Mouse (Mus musculus) right cerebral cortex, postnatal 25 days (tissue): ENCODE measurements at regions not wholly inside any gene's neighbourhood (a gene's known extent, or its start where the extent isn't known, plus 50 kb on each side); places are given as distances from the start of the nearest gene placed in this dataset.

ENCODE experiments used
- DNase-seq: peaks from one replicate; pipeline ENCODE4 v3.0.0; 2022

DNA sequence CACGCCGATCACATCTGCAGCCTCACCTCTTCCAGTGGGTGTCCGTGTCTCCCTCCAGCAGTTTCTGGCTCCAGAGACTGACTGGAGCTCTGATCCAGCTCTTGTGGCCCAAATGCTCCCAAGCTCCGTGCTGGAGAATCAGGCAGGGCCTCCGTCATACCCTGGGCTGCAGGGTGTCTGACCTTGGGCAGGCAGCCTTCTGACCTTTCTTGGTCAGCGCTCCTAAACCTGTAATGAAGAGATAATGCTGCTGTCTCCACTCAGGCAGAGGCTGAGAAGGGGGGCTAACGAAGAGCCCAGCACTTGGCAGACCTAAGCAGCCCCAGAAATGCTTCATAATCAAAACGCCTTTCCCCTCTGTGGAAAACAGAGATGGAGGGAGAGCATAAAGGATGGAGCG lies 89.9 kb upstream of the Mef2a start:
- no peak for DNase-seq

DNA sequence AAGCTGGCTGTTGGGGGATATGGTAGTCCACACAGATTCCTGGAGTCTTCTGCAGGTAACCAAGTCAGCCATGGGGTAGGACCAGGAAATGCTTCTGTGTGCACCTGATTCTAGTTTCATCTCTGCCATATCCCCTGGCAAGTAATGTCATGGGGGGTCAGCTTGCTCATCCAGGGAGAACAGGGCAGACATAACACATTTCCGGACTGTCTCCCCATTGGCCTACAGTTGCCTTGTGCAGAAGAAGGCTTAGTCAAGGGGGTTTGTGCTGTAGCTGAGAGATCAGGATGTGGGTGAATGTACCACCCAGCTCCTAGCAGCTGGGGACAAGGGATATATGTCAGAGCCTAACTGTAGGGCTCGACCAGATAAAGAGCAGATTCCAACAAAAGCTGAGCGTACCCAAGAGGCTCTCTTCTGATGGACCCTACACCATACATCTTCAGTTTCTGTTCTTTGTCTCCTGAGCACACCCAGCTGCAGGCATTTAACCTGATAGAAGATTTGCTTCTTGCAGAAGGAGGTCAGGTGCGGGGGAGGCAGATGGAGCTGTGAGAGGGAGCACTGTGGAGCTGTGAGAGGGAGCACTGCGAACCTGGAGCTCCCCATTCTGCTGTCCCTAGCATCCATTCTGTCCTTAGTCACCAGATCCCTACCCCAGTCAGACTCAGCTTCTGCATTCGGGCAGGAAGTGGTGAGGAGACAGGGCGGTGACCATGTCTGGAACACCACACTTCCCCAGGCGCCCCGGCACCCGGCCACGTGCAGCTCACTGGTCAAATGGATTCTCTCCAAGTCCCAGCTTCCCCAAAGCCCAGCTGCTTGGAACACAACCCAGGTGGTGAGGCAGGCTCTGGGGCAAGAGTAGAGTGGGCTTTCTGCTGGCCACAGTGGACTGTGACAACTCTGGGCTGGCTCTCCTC lies 88.9 kb upstream of the Mef2a start:
- DNase-seq = no peak

DNA sequence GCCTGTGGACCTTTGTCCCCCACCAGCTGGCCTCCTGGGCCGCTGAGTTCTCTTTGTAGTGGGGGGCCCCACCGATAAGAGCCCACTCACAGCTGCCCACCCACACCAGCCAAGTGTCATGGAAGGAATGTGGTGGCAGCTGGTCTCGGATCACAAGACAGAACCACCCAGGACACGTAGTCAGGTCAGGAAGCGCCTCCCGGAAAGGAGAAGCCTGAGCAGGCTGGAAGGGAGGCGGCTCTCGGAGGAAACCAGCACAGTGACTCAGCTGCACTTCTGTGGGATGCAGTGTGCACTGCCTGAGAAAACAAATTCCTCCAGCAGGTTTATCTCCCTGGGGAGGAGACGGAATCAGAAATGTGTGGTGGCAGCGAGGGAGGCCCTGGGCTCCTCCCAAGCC lies 87.2 kb upstream of the Mef2a start:
- peak; percentile 68 for DNase-seq

DNA sequence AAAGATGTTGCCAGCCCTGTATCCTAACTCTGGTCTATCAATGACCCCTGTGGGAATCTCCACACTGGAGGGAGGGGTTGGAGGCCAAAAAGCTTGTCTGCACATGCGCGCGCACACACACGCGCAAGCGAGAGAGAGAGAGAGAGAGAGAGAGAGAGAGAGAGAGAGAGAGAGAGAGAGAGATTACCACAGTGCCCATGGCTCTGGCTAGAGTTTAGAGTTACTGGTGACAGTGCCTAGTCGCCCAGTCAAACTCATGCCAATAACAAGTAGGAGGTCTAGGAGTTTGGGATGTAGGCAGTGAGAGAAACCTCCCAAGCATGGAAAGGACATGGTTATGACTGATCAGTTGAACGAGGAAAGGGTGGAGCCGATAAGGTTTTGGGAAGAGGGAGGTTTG lies 86.6 kb upstream of the Mef2a start:
- DNase-seq = no peak

DNA sequence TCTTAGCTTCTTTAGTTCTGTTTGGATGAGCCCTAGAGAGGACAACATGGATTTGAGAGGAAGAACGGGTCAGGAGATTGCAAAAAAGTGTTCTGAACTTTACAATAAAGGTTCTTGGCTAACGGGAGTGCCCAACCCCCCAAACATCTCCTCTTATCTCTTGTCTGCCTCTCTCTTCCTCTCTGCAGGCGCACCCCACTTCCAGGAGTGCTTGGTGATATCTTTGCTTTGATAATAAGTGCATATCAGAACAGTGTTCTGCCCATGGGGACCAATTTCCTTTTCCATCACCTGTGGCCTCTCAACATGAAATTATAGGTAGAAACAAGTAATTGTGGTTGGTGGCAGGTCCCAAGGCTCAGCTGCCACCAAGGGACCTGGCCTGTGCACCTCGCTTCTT lies 86.0 kb upstream of the Mef2a start:
- DNase-seq = no peak

GRCm38 (mm10) chr7:67457898-67458297 lies 85.2 kb upstream of the Mef2a start:
- DNase-seq = no peak

- DNase-seq = no peak
Measured at GRCm38 (mm10) chr7:67456015-67456414, 83.4 kb upstream of the Mef2a start.

- DNase-seq = no peak
Measured at GRCm38 (mm10) chr7:67454458-67454857, 81.8 kb upstream of the Mef2a start.

GRCm38 (mm10) chr7:67451157-67451793 lies 78.6 kb upstream of the Mef2a start:
- no peak for DNase-seq

DNA sequence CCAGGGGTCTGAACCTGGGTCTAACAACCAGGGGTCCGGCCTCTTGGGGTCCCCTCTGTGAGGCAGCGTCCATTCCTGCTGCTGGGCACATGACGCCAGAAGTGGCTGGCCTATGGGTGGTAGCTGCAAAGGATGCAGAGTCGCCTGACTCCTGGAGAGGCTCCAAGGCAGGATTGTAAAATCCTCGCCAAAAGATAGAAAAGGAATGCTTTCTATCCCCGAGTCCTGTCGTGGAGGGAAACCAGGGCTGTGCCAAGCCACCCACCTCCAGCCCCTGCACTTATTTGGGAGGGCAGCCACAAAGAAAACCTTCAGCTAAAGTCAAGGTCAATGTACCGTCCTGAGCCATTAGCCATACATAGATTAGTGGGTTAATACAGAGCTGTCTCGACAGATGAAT lies 73.9 kb upstream of the Mef2a start:
- DNase-seq = no peak

DNA sequence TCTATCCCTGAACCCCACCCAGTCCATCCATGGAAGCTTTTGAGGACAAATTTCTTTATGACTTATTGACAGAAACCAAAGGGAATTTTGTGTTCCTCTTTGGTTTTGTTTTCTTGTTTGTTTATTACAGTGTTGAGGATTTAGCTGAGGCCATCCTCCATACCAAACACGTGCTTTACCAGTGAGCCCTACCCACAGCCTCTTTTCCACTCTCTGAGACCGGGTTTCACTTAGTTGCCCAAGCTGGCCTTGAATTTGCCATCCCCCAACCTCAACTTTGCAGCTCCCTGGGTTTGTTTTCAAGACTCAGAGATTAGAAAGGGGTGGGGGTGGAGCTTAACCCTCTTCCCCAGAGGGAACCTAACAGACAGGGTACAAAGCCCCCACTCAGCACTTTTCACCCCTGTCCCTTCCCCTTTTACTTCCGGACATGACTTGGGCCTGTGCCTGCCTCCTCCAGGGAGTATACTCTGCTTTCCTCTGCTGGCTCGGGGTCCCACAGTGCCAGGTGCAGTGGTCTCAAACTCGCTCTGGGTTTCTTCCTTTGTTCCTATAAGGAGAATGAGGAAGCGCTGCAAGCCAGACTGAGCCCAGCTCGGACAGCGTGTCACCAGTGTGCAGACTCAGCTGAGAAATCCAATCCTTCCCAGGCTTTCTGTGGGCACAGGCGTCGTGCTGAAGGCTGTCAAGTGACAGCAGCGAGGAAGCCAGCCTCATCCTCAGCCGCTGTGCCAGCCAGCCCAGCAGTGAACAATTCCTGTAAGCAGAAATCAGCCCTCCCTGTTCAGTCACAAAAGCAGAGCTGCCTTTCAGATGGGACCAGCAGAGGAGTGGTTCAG lies 72.8 kb upstream of the Mef2a start:
- DNase-seq = peak; percentile 31

- DNase-seq = no peak
Measured at GRCm38 (mm10) chr7:67444523-67444942, 71.9 kb upstream of the Mef2a start.

DNA sequence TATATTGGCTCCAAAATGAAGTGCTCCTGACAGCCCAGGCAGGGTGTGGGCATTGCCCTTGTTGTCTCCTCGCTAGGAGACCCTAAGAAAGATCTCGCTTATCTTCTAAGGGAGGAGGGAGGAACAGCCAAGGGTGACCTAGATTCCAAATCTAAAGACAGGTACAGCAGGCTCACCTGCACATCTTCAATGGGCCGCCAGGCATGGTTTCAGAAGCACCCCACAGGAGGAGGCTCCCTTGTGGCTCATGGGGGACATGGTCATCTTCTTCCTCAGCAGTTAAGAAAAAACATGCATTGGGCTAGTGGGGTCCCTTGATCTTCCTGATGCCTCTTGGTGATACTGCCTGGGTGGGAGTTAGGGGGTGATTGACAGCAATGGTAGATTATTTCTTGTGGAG lies 71.0 kb upstream of the Mef2a start:
- no peak for DNase-seq

DNA sequence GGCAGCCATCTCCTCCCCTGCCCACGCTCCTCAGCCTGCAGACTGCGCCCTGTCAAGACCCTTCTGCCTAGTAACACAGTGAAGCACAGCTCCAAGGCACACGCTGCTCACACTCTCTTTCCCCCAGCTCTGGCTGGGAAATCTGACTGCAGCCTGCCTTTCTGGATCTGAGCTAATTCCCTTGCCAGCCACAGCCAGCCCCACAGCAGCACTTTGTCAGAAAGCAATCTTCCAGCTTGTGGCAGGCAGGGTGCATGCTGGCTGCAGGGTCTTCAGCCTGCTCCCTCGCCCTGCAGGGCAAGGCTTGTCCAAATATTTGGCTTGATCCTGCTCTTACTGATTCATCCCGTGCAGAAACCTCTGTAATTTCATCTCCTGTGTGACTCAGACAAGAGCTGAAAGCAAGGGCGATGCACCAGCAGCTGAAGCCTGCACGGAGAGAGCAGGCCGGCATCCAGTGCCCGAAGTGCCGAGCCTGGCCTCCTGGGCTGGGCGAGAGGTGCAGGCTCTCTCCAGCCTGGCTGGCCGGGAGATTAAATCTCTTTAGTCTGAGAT lies 70.4 kb upstream of the Mef2a start:
- peak; percentile 74 for DNase-seq

DNA sequence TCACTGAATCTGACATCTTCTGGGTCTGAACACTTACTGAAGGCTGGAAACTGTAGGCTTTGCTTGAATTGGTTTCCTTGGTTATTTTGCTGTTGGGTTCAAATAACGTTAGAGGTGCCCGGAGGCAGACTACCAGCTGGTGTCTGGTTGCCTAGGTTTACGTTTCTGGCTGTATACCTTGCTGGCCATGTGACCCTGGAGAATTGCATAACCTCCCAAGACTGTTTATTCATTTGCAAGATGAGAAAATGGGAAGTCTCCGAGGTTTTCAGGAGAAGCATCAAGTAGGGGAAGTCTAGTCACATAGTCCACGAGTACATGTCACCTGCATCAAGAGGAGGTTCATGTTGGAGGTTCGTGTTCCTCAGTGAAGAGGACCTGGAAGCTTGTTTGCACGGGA lies 69.6 kb upstream of the Mef2a start:
- no peak for DNase-seq

DNA sequence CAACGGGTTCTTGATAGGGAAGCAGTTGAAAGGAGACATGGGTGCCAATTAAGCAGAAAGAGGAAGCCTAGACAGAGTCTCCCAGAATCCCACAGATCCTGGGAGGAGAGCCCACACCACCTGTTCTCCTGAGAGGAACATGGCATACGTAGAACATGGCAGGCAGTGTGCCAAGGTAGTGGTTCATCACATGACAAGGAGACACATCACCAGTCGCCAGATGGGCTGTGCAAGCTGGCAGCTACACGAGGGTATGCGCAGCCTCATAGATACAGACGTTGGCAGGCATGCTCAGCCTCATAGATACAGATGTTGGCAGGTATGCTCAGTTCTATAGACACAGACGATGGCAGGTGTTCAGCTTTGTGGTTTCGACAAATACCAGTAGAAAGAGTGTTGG lies 68.1 kb upstream of the Mef2a start:
- peak; percentile 62 for DNase-seq

GRCm38 (mm10) chr7:67437216-67438006 lies 64.8 kb upstream of the Mef2a start:
- no peak for DNase-seq

DNA sequence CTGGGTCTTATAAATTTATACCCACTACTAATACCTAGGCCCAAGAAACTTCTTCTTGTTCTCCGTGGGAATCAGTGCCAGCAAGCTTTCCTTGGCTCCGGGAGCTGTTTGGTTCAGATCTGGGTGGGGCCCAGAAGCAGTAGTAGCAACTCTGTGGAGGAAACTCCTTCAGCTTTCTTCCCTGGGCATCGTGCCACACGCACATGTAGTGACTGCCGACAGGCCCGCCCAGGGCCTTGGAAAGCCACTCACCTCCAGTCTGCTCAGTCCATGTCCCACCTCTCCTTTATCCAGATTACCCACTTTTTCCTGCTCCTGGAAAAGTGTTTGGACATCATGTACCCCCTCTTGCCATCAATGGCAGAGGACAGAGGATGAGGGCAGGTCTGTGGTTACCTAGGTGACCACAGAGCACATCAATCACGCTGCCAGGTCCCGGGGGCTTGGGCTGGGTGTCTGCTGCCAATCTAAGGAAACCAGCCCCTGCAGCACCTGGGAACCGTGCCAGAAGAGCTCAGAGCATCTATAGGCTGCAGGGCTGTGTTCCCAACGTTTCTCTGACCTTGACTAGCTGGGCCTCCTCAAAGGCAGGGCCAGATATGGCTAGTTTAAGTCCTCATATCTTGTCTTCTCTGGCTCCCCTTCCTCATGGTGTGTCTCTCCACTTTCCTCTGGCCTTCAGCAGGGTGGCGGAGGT lies 63.1 kb upstream of the Mef2a start:
- DNase-seq = no peak

DNA sequence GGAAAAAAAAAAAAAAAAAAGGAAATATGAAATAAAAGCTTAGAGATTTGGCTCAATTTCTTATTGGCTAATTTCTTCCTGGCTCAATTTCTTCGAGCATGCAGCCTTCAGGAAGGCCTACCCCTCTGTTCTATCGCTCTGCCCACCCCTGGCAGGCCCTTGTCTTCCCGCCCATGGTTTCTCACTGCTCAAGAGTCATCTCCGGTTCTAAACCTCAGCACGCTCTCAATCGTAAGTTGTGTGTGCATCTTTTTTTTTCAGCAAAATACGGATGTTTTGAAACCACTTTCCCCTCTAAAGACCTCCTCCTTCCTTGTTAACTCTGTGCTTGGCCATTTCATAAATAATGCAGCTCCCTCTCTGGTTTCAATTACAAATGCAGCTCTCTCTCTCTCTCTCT lies 58.3 kb upstream of the Mef2a start:
- no peak for DNase-seq

GRCm38 (mm10) chr7:67430041-67430440 lies 57.4 kb upstream of the Mef2a start:
- DNase-seq = no peak

DNA sequence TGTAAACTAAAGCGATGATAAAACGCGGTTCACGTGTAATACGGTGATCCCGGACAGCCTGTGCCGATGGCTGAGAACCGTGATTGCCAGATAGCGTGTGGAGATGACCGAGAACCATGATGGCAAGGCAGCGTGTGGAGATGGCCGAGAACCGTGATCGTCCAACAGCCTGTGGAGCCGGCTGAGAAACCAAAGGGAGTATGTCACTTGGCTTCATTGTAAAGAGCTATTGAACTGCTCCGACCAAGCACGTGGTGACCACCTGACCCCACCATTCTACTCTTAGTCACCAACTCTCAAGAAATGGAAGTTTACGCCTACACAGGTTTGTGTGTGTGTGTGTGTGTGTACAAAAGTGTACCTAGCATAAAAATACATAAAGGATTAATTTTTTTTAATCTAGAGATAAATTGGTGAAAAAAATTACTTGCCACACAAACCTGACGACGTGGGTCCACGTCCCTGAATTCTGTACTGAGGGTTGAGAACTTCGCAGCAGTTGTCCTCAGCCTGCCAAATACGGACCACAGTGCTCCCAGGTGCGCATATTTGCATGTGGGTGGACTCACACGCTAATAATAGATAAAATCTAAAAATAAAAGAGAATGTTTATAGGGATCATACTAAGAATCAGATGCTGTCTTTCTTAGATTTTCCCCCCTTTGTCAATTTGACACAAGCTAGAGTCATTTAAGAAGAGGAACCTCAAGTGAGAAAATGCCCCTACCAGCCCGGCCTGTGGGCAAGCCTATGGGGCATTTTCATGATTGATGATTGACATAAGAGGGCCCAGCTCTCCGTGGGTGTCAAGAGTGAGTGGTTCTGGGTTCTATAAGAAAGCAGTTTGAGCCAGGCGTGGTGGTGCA lies 56.6 kb upstream of the Mef2a start:
- no peak for DNase-seq
